Mouse (Mus musculus) olfactory bulb, adult 2 months (tissue): ENCODE results near the gene Lpgat1. TPM values are rescaled to one million over a fixed set of nuclear protein-coding genes. Genes with fewer than 3 reads are reported as not detected.

Experiments used
- H3K27ac ChIP-seq: fragments of 200-500 bp; 2 replicates; pipeline ENCODE4 v1.5.1; 2012; ENCODE audit warnings: low read depth, low read length; ENCODE audit not compliant: insufficient read depth
- H3K4me1 ChIP-seq: fragments of 200-500 bp; 2 replicates; pipeline ENCODE4 v1.6.1; 2012; ENCODE audit warnings: low read length; ENCODE audit not compliant: control insufficient read depth, insufficient read depth
- H3K4me3 ChIP-seq: fragments of 200-500 bp; 2 replicates; pipeline ENCODE4 v1.5.1; 2012; ENCODE audit warnings: mild to moderate bottlenecking, low read depth, low read length, moderate library complexity; ENCODE audit not compliant: insufficient read depth
- CTCF ChIP-seq: fragments of 200-500 bp; IDR thresholded peaks from 2 replicates; pipeline ENCODE4 v1.5.1; 2012; ENCODE audit warnings: low read depth, mild to moderate bottlenecking, low read length, moderate library complexity; ENCODE audit not compliant: insufficient read depth
- POLR2A ChIP-seq: fragments of 200-500 bp; IDR thresholded peaks from 2 replicates; pipeline ENCODE4 v1.6.1; 2012; ENCODE audit warnings: mild to moderate bottlenecking, low read depth, low read length, moderate library complexity; ENCODE audit not compliant: insufficient read depth
- WGBS: fragments of 180-500 bp; shearing (Covaris S2); methylation state at CpG from one replicate; pipeline ENCODE4 v1.1.7; 2018; 5-methylcytosine and 5-hydroxymethylcytosine counted together
- polyA plus RNA-seq: library from polyadenylated mRNA; stranded (reverse); fragments of >200 nt; gene quantifications from 2 replicates; pipeline ENCODE4 v1.2.4, GENCODE M21; 2012; ENCODE audit warnings: low replicate concordance; ENCODE audit not compliant: missing spikeins, insufficient read depth, insufficient read length

Lpgat1 gene
- polyA plus RNA-seq, 1 experiment: 41.9 TPM

GRCm38 (mm10) chr1:191811774-191812173, 94.1 kb downstream of the Lpgat1 start:
- H3K4me3 ChIP-seq: no peak overlapping the region
- no peak overlapping the region for H3K27ac ChIP-seq
- TF ChIP-seq POLR2A (no peak), CTCF (no peak)
- H3K4me1 ChIP-seq: peaks cover 9% of the 10 kb centered on the region
- WGBS: 91% methylated on average over 12 of the region's 12 CpGs

- no peak overlapping the region for H3K27ac ChIP-seq
- WGBS: 90% methylated on average over 13 of the region's 13 CpGs
- peaks cover 9% of the 10 kb centered on the region for H3K4me1 ChIP-seq
- no peak for TF ChIP-seq POLR2A
- TF ChIP-seq CTCF: no peak
- no peak overlapping the region for H3K4me3 ChIP-seq
These were observed 95.5 kb downstream of the Lpgat1 start for GRCm38 (mm10) chr1:191812949-191813691.

- Histone ChIP-seq H3K4me1 (peaks cover 3% of the 10 kb centered on the region), H3K27ac (no peak overlapping the region), H3K4me3 (no peak overlapping the region)
- TF ChIP-seq CTCF (no peak), POLR2A (no peak)
- 87% methylated on average over 4 of the region's 4 CpGs for WGBS
These were observed 96.6 kb downstream of the Lpgat1 start for GRCm38 (mm10) chr1:191814240-191814639.

- TF ChIP-seq CTCF: no peak
- no peak for TF ChIP-seq POLR2A
- Histone ChIP-seq H3K27ac (no peak overlapping the region), H3K4me1 (peaks cover 3% of the 10 kb centered on the region), H3K4me3 (no peak overlapping the region)
- 60% methylated on average over 5 of the region's 5 CpGs for WGBS
These were observed 97.3 kb downstream of the Lpgat1 start for GRCm38 (mm10) chr1:191814935-191815334.

GRCm38 (mm10) chr1:191816596-191816995, 99.0 kb downstream of the Lpgat1 start:
- TF ChIP-seq CTCF: no peak
- no peak for TF ChIP-seq POLR2A
- no peak overlapping the region for H3K4me3 ChIP-seq
- WGBS: 74% methylated on average over 3 of the region's 3 CpGs
- H3K27ac ChIP-seq: no peak overlapping the region
- H3K4me1 ChIP-seq: peaks cover 8% of the 10 kb centered on the region

- TF ChIP-seq CTCF (peak; percentile 75), POLR2A (no peak)
- Histone ChIP-seq H3K27ac (no peak overlapping the region), H3K4me3 (no peak overlapping the region), H3K4me1 (peaks cover 11% of the 10 kb centered on the region)
- 38% methylated on average over 19 of the region's 19 CpGs for WGBS
These were observed 99.9 kb downstream of the Lpgat1 start for GRCm38 (mm10) chr1:191817418-191818144.

- 55% methylated on average over 6 of the region's 6 CpGs for WGBS
- Histone ChIP-seq H3K4me1 (peaks cover 11% of the 10 kb centered on the region), H3K4me3 (no peak overlapping the region), H3K27ac (no peak overlapping the region)
- TF ChIP-seq CTCF (no peak), POLR2A (no peak)
These were observed 100.6 kb downstream of the Lpgat1 start for GRCm38 (mm10) chr1:191818145-191818631.

- H3K27ac ChIP-seq: no peak overlapping the region
- H3K4me1 ChIP-seq: peaks cover 11% of the 10 kb centered on the region
- H3K4me3 ChIP-seq: no peak overlapping the region
- no peak for TF ChIP-seq POLR2A
- TF ChIP-seq CTCF: no peak
These were observed 101.4 kb downstream of the Lpgat1 start for GRCm38 (mm10) chr1:191819026-191819425.

- Histone ChIP-seq H3K4me3 (peak overlapping the region; percentile 61), H3K27ac (no peak overlapping the region), H3K4me1 (peaks cover 8% of the 10 kb centered on the region)
- WGBS: 2% methylated on average over 15 of the region's 15 CpGs
- no peak for TF ChIP-seq POLR2A
- no peak for TF ChIP-seq CTCF
These were observed 103.3 kb downstream of the Lpgat1 start for GRCm38 (mm10) chr1:191820951-191821325.
